Mouse (Mus musculus) urinary bladder, postnatal 4 days (tissue): ENCODE measurements around the gene Mc1r.
A peak's percentile ranks its signal among the peaks of the same experiment; 100 is the strongest.
"Not testable (repeated sequence)": the region's sequence is repeated elsewhere in the genome, so short reads cannot be mapped to it uniquely, and the experiment has no call there.

Experiments
- DNase-seq, 2 experiments: peaks; one replicate each; pipeline ENCODE4 v3.0.0; 2021 to 2022; ENCODE audit warnings: low spot score in 2 of 2

The Mc1r gene

GRCm38 (mm10) chr8:123411781-123412327 is 4.9 kb downstream of the Mc1r start:
- no peak for DNase-seq

GRCm38 (mm10) chr8:123412560-123413170 is 5.8 kb downstream of the Mc1r start:
- no peak for DNase-seq

GRCm38 (mm10) chr8:123414255-123414654 is 7.3 kb downstream of the Mc1r start:
- DNase-seq, result no peak

- not testable (repeated sequence) for DNase-seq
Observed at GRCm38 (mm10) chr8:123414997-123415696, 8.2 kb downstream of the Mc1r start.

GRCm38 (mm10) chr8:123415967-123416943 is 9.3 kb downstream of the Mc1r start:
- DNase-seq, result no peak

GRCm38 (mm10) chr8:123416944-123417555 is 10.1 kb downstream of the Mc1r start:
- no peak for DNase-seq

GRCm38 (mm10) chr8:123419711-123420110 is 12.8 kb downstream of the Mc1r start:
- no peak for DNase-seq

- DNase-seq, result no peak
Observed at GRCm38 (mm10) chr8:123420525-123421281, 13.8 kb downstream of the Mc1r start.

GRCm38 (mm10) chr8:123421325-123421724 is 14.4 kb downstream of the Mc1r start:
- DNase-seq, result no peak

GRCm38 (mm10) chr8:123422056-123422780 is 15.3 kb downstream of the Mc1r start:
- peak in 1 of 2 experiments; percentile 69 for DNase-seq

- no peak for DNase-seq
Observed at GRCm38 (mm10) chr8:123422781-123423159, 15.9 kb downstream of the Mc1r start.

- DNase-seq, result no peak
Observed at GRCm38 (mm10) chr8:123423441-123423840, 16.5 kb downstream of the Mc1r start, which contains the start of gene Def8. Gene Def8 (plus strand): TSS chr8:123423527.

GRCm38 (mm10) chr8:123426511-123427509 is 19.9 kb downstream of the Mc1r start:
- DNase-seq, result no peak

- no peak for DNase-seq
Observed at GRCm38 (mm10) chr8:123427639-123428275, 20.9 kb downstream of the Mc1r start.

- DNase-seq, result no peak
Observed at GRCm38 (mm10) chr8:123428343-123428893, 21.5 kb downstream of the Mc1r start.

- no peak for DNase-seq
Observed at GRCm38 (mm10) chr8:123428939-123429721, 22.2 kb downstream of the Mc1r start.

- not testable (repeated sequence) for DNase-seq
Observed at GRCm38 (mm10) chr8:123429722-123430013, 22.8 kb downstream of the Mc1r start.
